Mouse (Mus musculus): ENCODE results near the gene Vmn1r39. TPM values are rescaled to one million over a fixed set of nuclear protein-coding genes. Genes with fewer than 3 reads are reported as not detected.
"Not testable (repeated sequence)": the region's sequence is repeated elsewhere in the genome, so short reads cannot be mapped to it uniquely, and the experiment has no call there.

The Vmn1r39 gene
- not detected in 3 replicates for total RNA-seq (2017)

- no peak for ATAC-seq (replicated peaks; ENCODE audit: insufficient number of reproducible peaks, low FRiP score, low TSS enrichment, poor library complexity, severe bottlenecking)
Observed at GRCm38 (mm10) chr6:66810509-66810908, at the start of gene Vmn1r39. Gene Vmn1r39 (minus strand): TSS chr6:66810609.

GRCm38 (mm10) chr6:66859391-66859790 is 49.0 kb upstream of the Vmn1r39 start:
- no peak for ATAC-seq (replicated peaks; ENCODE audit: insufficient number of reproducible peaks, low FRiP score, low TSS enrichment, poor library complexity, severe bottlenecking)

- ATAC-seq (replicated peaks; ENCODE audit: insufficient number of reproducible peaks, low FRiP score, low TSS enrichment, poor library complexity, severe bottlenecking): no peak
Observed at GRCm38 (mm10) chr6:66858356-66858755, 47.9 kb upstream of the Vmn1r39 start.

- ATAC-seq (replicated peaks; ENCODE audit: insufficient number of reproducible peaks, low FRiP score, low TSS enrichment, poor library complexity, severe bottlenecking): no peak
Observed at GRCm38 (mm10) chr6:66856236-66856635, 45.8 kb upstream of the Vmn1r39 start.

- ATAC-seq (replicated peaks; ENCODE audit: insufficient number of reproducible peaks, low FRiP score, low TSS enrichment, poor library complexity, severe bottlenecking): no peak
Observed at GRCm38 (mm10) chr6:66848936-66849335, 38.5 kb upstream of the Vmn1r39 start.

GRCm38 (mm10) chr6:66840631-66841030 is 30.2 kb upstream of the Vmn1r39 start:
- not testable (repeated sequence) for ATAC-seq (replicated peaks; ENCODE audit: insufficient number of reproducible peaks, low FRiP score, low TSS enrichment, poor library complexity, severe bottlenecking)

- ATAC-seq (replicated peaks; ENCODE audit: insufficient number of reproducible peaks, low FRiP score, low TSS enrichment, poor library complexity, severe bottlenecking): no peak
Observed at GRCm38 (mm10) chr6:66836932-66837331, 26.5 kb upstream of the Vmn1r39 start.

- no peak for ATAC-seq (replicated peaks; ENCODE audit: insufficient number of reproducible peaks, low FRiP score, low TSS enrichment, poor library complexity, severe bottlenecking)
Observed at GRCm38 (mm10) chr6:66806311-66806710, 4.1 kb downstream of the Vmn1r39 start.

GRCm38 (mm10) chr6:66805713-66806112 is 4.7 kb downstream of the Vmn1r39 start:
- ATAC-seq (replicated peaks; ENCODE audit: insufficient number of reproducible peaks, low FRiP score, low TSS enrichment, poor library complexity, severe bottlenecking): no peak

- ATAC-seq (replicated peaks; ENCODE audit: insufficient number of reproducible peaks, low FRiP score, low TSS enrichment, poor library complexity, severe bottlenecking): not testable (repeated sequence)
Observed at GRCm38 (mm10) chr6:66782527-66782926, 27.9 kb downstream of the Vmn1r39 start, which contains the start of gene Vmn1r38. Gene Vmn1r38 (minus strand): TSS chr6:66782627.

Other genes with a start within 250 kb of the Vmn1r39 start
- gene Vmn1r33, start 192.3 kb downstream of the Vmn1r39 start, total RNA-seq (2017): not detected in 3 replicates
- not detected in 3 replicates for gene Vmn1r34, start 166.7 kb downstream of the Vmn1r39 start, total RNA-seq (2017)
- gene Vmn1r35, start 124.7 kb downstream of the Vmn1r39 start, total RNA-seq (2017): not detected in 3 replicates
- gene Vmn1r36, start 91.4 kb downstream of the Vmn1r39 start, total RNA-seq (2017): not detected in 3 replicates
- not detected in 3 replicates for gene Vmn1r37, start 81.2 kb downstream of the Vmn1r39 start, total RNA-seq (2017)
- gene Vmn1r38, start 28.0 kb downstream of the Vmn1r39 start, total RNA-seq (2017): not detected in 3 replicates
- gene Gng12, start 85.8 kb upstream of the Vmn1r39 start, total RNA-seq (2017): 10.5 to 20.8 TPM (median 19.7 TPM) in 3 replicates
- gene Gadd45a, start 226.8 kb upstream of the Vmn1r39 start, total RNA-seq (2017): 24.7 to 64.2 TPM (median 57.8 TPM) in 3 replicates

All from monocyte, adult 5-6 weeks (primary cell).